Mouse (Mus musculus) midbrain, embryonic 12.5 days (tissue): ENCODE data around the gene Rap2b. TPM values are rescaled to one million over a fixed set of nuclear protein-coding genes. Genes with fewer than 3 reads are reported as not detected.

Source experiments
- ATAC-seq: fragments of 200-750 bp; cut with Nextera tagmentation; 2 replicates; pipeline ENCODE4 v1.8.0; 2017; ENCODE audit warnings: low read depth, moderate TSS enrichment, moderate library complexity; ENCODE audit not compliant: low FRiP score
- H3K27ac ChIP-seq: fragments of 300-500 bp; sonication (generic); replicated peaks from 2 replicates; pipeline ENCODE4 v1.5.1; 2016; ENCODE audit warnings: mild to moderate bottlenecking
- H3K27me3 ChIP-seq: fragments of 300-500 bp; sonication (generic); 2 replicates; pipeline ENCODE4 v1.6.1; 2016; ENCODE audit warnings: mild to moderate bottlenecking
- H3K36me3 ChIP-seq: fragments of 300-500 bp; sonication (generic); 2 replicates; pipeline ENCODE4 v1.6.1; 2016
- H3K4me1 ChIP-seq: fragments of 300-500 bp; sonication (generic); 2 replicates; pipeline ENCODE4 v1.6.1; 2016
- H3K4me2 ChIP-seq: fragments of 300-500 bp; sonication (generic); replicated peaks from 2 replicates; pipeline ENCODE4 v1.6.1; 2016; ENCODE audit warnings: mild to moderate bottlenecking, moderate library complexity
- H3K4me3 ChIP-seq: fragments of 300-500 bp; sonication (generic); 2 replicates; pipeline ENCODE4 v1.5.1; 2016; ENCODE audit warnings: mild to moderate bottlenecking
- H3K9ac ChIP-seq: fragments of 300-500 bp; sonication (generic); replicated peaks from 2 replicates; pipeline ENCODE4 v1.6.1; 2016; ENCODE audit warnings: mild to moderate bottlenecking, moderate library complexity
- H3K9me3 ChIP-seq: fragments of 300-500 bp; sonication (generic); 2 replicates; pipeline ENCODE4 v1.6.1; 2016; ENCODE audit warnings: mild to moderate bottlenecking
- WGBS: fragments of 180-500 bp; shearing (Covaris S2); methylation state at CpG from one replicate; pipeline ENCODE4 v1.1.7; 2016; 5-methylcytosine and 5-hydroxymethylcytosine counted together
- polyA plus RNA-seq: library from polyadenylated mRNA; unstranded; fragments of >200 nt; fragmentation: Nextera tagmentation; extraction: Ambion mirVana; gene quantifications from 2 replicates; pipeline ENCODE4 v1.2.1, GENCODE M21; 2016

Rap2b gene
- polyA plus RNA-seq, 1 experiment from 2014 or later = 12.6 TPM

GRCm38 (mm10) chr3:61358756-61359293 is 2.6 kb upstream of the Rap2b start:
- ATAC-seq = no peak
- WGBS = 60% methylated on average over 7 of the region's 7 CpGs
- no peak overlapping the region for H3K9ac ChIP-seq
- H3K36me3 ChIP-seq = no peaks in the 10 kb centered on the region
- no peaks in the 10 kb centered on the region for H3K9me3 ChIP-seq
- no peak overlapping the region for H3K27ac ChIP-seq
- H3K4me2 ChIP-seq = no peak overlapping the region
- no peak overlapping the region for H3K4me3 ChIP-seq
- H3K4me1 ChIP-seq = peaks cover 6% of the 10 kb centered on the region
- H3K27me3 ChIP-seq = peaks cover 3% of the 10 kb centered on the region; the same call in 1 of the 2 replicates

- Histone ChIP-seq H3K36me3 (no peaks in the 10 kb centered on the region), H3K9ac (peak overlapping the region; percentile 62), H3K27me3 (peaks cover 3% of the 10 kb centered on the region; the same call in 1 of the 2 replicates), H3K4me1 (peaks cover 21% of the 10 kb centered on the region), H3K27ac (peak overlapping the region; percentile 90), H3K4me3 (peak overlapping the region; percentile 86), H3K4me2 (peak overlapping the region; percentile 88), H3K9me3 (no peaks in the 10 kb centered on the region)
- ATAC-seq = no peak
- 5% methylated on average over 9 of the region's 9 CpGs for WGBS
Measured at GRCm38 (mm10) chr3:61362821-61363160, 1.4 kb downstream of the Rap2b start.

GRCm38 (mm10) chr3:61363161-61363988 is 1.9 kb downstream of the Rap2b start:
- Histone ChIP-seq H3K9me3 (no peaks in the 10 kb centered on the region), H3K36me3 (no peaks in the 10 kb centered on the region), H3K4me1 (peaks cover 27% of the 10 kb centered on the region), H3K9ac (peak overlapping the region; percentile 62), H3K27me3 (peaks cover 3% of the 10 kb centered on the region; the same call in 1 of the 2 replicates), H3K4me2 (peak overlapping the region; percentile 88), H3K27ac (peak overlapping the region; percentile 90), H3K4me3 (peak overlapping the region; percentile 86)
- WGBS = under 1% methylated on average over 30 of the region's 30 CpGs
- ATAC-seq = peak; percentile 91

GRCm38 (mm10) chr3:61363989-61364660 is 2.7 kb downstream of the Rap2b start:
- Histone ChIP-seq H3K27me3 (peaks cover 3% of the 10 kb centered on the region; the same call in 1 of the 2 replicates), H3K27ac (peak overlapping the region; percentile 90), H3K9ac (peak overlapping the region; percentile 86), H3K4me3 (peak overlapping the region; percentile 86), H3K4me2 (peak overlapping the region; percentile 88), H3K9me3 (no peaks in the 10 kb centered on the region), H3K4me1 (peaks cover 31% of the 10 kb centered on the region), H3K36me3 (no peaks in the 10 kb centered on the region)
- ATAC-seq = peak; percentile 89
- 0% methylated on average over 48 of the region's 51 CpGs for WGBS

- peak overlapping the region; percentile 90 for H3K27ac ChIP-seq
- H3K9me3 ChIP-seq = no peaks in the 10 kb centered on the region
- H3K4me3 ChIP-seq = peak overlapping the region; percentile 86
- H3K4me2 ChIP-seq = peak overlapping the region; percentile 88
- H3K9ac ChIP-seq = peak overlapping the region; percentile 86
- peaks cover 31% of the 10 kb centered on the region for H3K4me1 ChIP-seq
- no peaks in the 10 kb centered on the region for H3K36me3 ChIP-seq
- WGBS = under 1% methylated on average over 33 of the region's 33 CpGs
- peaks cover 3% of the 10 kb centered on the region; the same call in 1 of the 2 replicates for H3K27me3 ChIP-seq
- ATAC-seq = peak; percentile 53
Measured at GRCm38 (mm10) chr3:61364661-61364977, 3.2 kb downstream of the Rap2b start.

GRCm38 (mm10) chr3:61364978-61365778 is 3.7 kb downstream of the Rap2b start:
- Histone ChIP-seq H3K27me3 (peaks cover 3% of the 10 kb centered on the region; the same call in 1 of the 2 replicates), H3K4me1 (peaks cover 31% of the 10 kb centered on the region), H3K9ac (peak overlapping the region; percentile 86), H3K4me3 (peak overlapping the region; percentile 86), H3K27ac (peak overlapping the region; percentile 90), H3K36me3 (no peaks in the 10 kb centered on the region), H3K9me3 (no peaks in the 10 kb centered on the region), H3K4me2 (peak overlapping the region; percentile 88)
- WGBS = under 1% methylated on average over 68 of the region's 68 CpGs
- peak; percentile 2; the same call in 1 of the 2 replicates for ATAC-seq

- no peaks in the 10 kb centered on the region for H3K36me3 ChIP-seq
- no peaks in the 10 kb centered on the region for H3K9me3 ChIP-seq
- ATAC-seq = no peak
- H3K4me3 ChIP-seq = peak within 1 kb of the TSS; percentile 86
- H3K4me1 ChIP-seq = peaks cover 31% of the 10 kb centered on the region
- peak within 1 kb of the TSS; percentile 88 for H3K4me2 ChIP-seq
- H3K27me3 ChIP-seq = peaks cover 3% of the 10 kb centered on the region; the same call in 1 of the 2 replicates
- H3K9ac ChIP-seq = peak within 1 kb of the TSS; percentile 86
- H3K27ac ChIP-seq = peak within 1 kb of the TSS; percentile 90
- WGBS = 2% methylated on average over 10 of the region's 10 CpGs
Measured at GRCm38 (mm10) chr3:61365779-61366373, 4.4 kb downstream of the Rap2b start, which contains the start of gene B430305J03Rik. B430305J03Rik (minus strand) TSS chr3:61365951.

GRCm38 (mm10) chr3:61368446-61368845 is 7.0 kb downstream of the Rap2b start:
- no peak overlapping the region for H3K9ac ChIP-seq
- WGBS = 91% methylated on average over 1 of the region's 1 CpGs
- no peak overlapping the region for H3K27ac ChIP-seq
- H3K4me3 ChIP-seq = no peak overlapping the region
- peak overlapping the region; percentile 5; the same call in 1 of the 2 replicates for H3K4me2 ChIP-seq
- H3K4me1 ChIP-seq = peaks cover 25% of the 10 kb centered on the region
- H3K9me3 ChIP-seq = no peaks in the 10 kb centered on the region
- no peak for ATAC-seq
- no peaks in the 10 kb centered on the region for H3K36me3 ChIP-seq
- no peaks in the 10 kb centered on the region for H3K27me3 ChIP-seq

- Histone ChIP-seq H3K4me1 (no peaks in the 10 kb centered on the region), H3K27ac (no peak overlapping the region), H3K9me3 (no peaks in the 10 kb centered on the region), H3K4me2 (no peak overlapping the region), H3K9ac (no peak overlapping the region), H3K36me3 (no peaks in the 10 kb centered on the region), H3K27me3 (no peaks in the 10 kb centered on the region), H3K4me3 (no peak overlapping the region)
- no peak for ATAC-seq
- 95% methylated on average over 8 of the region's 8 CpGs for WGBS
Measured at GRCm38 (mm10) chr3:61376001-61376400, 14.6 kb downstream of the Rap2b start.

- ATAC-seq = no peak
- no peaks in the 10 kb centered on the region for H3K36me3 ChIP-seq
- H3K27ac ChIP-seq = no peak overlapping the region
- no peaks in the 10 kb centered on the region for H3K27me3 ChIP-seq
- no peaks in the 10 kb centered on the region for H3K4me1 ChIP-seq
- no peak overlapping the region for H3K4me2 ChIP-seq
- WGBS = 84% methylated on average over 4 of the region's 4 CpGs
- no peak overlapping the region for H3K9ac ChIP-seq
- no peak overlapping the region for H3K4me3 ChIP-seq
- H3K9me3 ChIP-seq = no peaks in the 10 kb centered on the region
Measured at GRCm38 (mm10) chr3:61386368-61386767, 24.9 kb downstream of the Rap2b start.

- no peak overlapping the region for H3K4me3 ChIP-seq
- 83% methylated on average over 4 of the region's 4 CpGs for WGBS
- H3K9me3 ChIP-seq = no peaks in the 10 kb centered on the region
- no peak for ATAC-seq
- H3K4me1 ChIP-seq = peaks cover 4% of the 10 kb centered on the region
- H3K4me2 ChIP-seq = no peak overlapping the region
- no peak overlapping the region for H3K27ac ChIP-seq
- no peaks in the 10 kb centered on the region for H3K36me3 ChIP-seq
- no peaks in the 10 kb centered on the region for H3K27me3 ChIP-seq
- no peak overlapping the region for H3K9ac ChIP-seq
Measured at GRCm38 (mm10) chr3:61391564-61391963, 30.1 kb downstream of the Rap2b start.
